Mouse (Mus musculus) bone marrow, adult 2 months (tissue): ENCODE data around the gene Epb41l5. TPM values are rescaled to one million over a fixed set of nuclear protein-coding genes. Genes with fewer than 3 reads are reported as not detected.

Source experiments
- H3K27ac ChIP-seq: fragments of 200-500 bp; 2 replicates; pipeline ENCODE4 v1.5.1; 2012; ENCODE audit warnings: low read depth, mild to moderate bottlenecking, control low read depth, inconsistent platforms, low read length; ENCODE audit not compliant: control insufficient read depth, poor library complexity, insufficient read depth
- H3K4me1 ChIP-seq: fragments of 200-500 bp; 2 replicates; pipeline ENCODE4 v1.6.1; 2011; ENCODE audit warnings: low read length; ENCODE audit not compliant: control insufficient read depth, insufficient read depth
- H3K4me3 ChIP-seq: fragments of 200-500 bp; replicated peaks from 2 replicates; pipeline ENCODE3; 2011; ENCODE audit warnings: mild to moderate bottlenecking, low read depth, low read length, control low read depth; ENCODE audit not compliant: control insufficient read depth
- CTCF ChIP-seq: fragments of 200-500 bp; IDR thresholded peaks from 2 replicates; pipeline ENCODE4 v1.5.1; 2011; ENCODE audit warnings: low read length, control low read depth; ENCODE audit not compliant: control insufficient read depth, insufficient read depth
- POLR2A ChIP-seq: fragments of 200-500 bp; IDR thresholded peaks from 2 replicates; pipeline ENCODE4 v1.6.1; 2011; ENCODE audit warnings: low read depth, mild to moderate bottlenecking, control low read depth, low read length, borderline replicate concordance; ENCODE audit not compliant: control insufficient read depth
- WGBS: fragments of 180-500 bp; shearing (Covaris S2); methylation state at CpG from one replicate; pipeline ENCODE4 v1.1.7; 2018; 5-methylcytosine and 5-hydroxymethylcytosine counted together
- polyA plus RNA-seq: library from polyadenylated mRNA; stranded (reverse); fragments of >200 nt; gene quantifications from 2 replicates; pipeline ENCODE4 v1.2.4, GENCODE M21; 2011; ENCODE audit warnings: low replicate concordance; ENCODE audit not compliant: missing spikeins, insufficient read depth, insufficient read length

The Epb41l5 gene
- polyA plus RNA-seq, 1 experiment: 2.4 TPM

- H3K4me1 ChIP-seq: no peaks in the 10 kb centered on the region; the same call in 1 of the 2 replicates
- H3K27ac ChIP-seq: no peak overlapping the region
- TF ChIP-seq POLR2A: no peak
- no peak for TF ChIP-seq CTCF
- WGBS: 63% methylated on average over 3 of the region's 3 CpGs
- H3K4me3 ChIP-seq: no peak overlapping the region
Observed at GRCm38 (mm10) chr1:119505951-119506350, 142.8 kb downstream of the Epb41l5 start.

GRCm38 (mm10) chr1:119504260-119505062 is 144.3 kb downstream of the Epb41l5 start, which contains the start of gene Ralb:
TSS of gene Ralb (minus strand) at chr1:119504794.
- TF ChIP-seq CTCF (no peak), POLR2A (peak; percentile 35; the same call in 1 of the 2 replicates)
- WGBS: 1% methylated on average over 57 of the region's 57 CpGs
- peak within 1 kb of the TSS; percentile 85 for H3K27ac ChIP-seq
- peaks cover 2% of the 10 kb centered on the region; the same call in 1 of the 2 replicates for H3K4me1 ChIP-seq
- H3K4me3 ChIP-seq: peak within 1 kb of the TSS; percentile 77

GRCm38 (mm10) chr1:119503808-119504207 is 145.0 kb downstream of the Epb41l5 start:
- WGBS: 28% methylated on average over 5 of the region's 5 CpGs
- no peak for TF ChIP-seq CTCF
- TF ChIP-seq POLR2A: no peak
- H3K4me3 ChIP-seq: peak overlapping the region; percentile 77
- H3K27ac ChIP-seq: peak overlapping the region; percentile 85; the same call in 1 of the 2 replicates
- peaks cover 4% of the 10 kb centered on the region for H3K4me1 ChIP-seq

- WGBS: 82% methylated on average over 3 of the region's 3 CpGs
- H3K4me1 ChIP-seq: peaks cover 6% of the 10 kb centered on the region
- TF ChIP-seq CTCF: no peak
- TF ChIP-seq POLR2A: no peak
- H3K4me3 ChIP-seq: no peak overlapping the region
- H3K27ac ChIP-seq: no peak overlapping the region
Observed at GRCm38 (mm10) chr1:119503181-119503580, 145.6 kb downstream of the Epb41l5 start.

GRCm38 (mm10) chr1:119502729-119503128 is 146.1 kb downstream of the Epb41l5 start:
- TF ChIP-seq POLR2A (no peak), CTCF (no peak)
- 22% methylated on average over 11 of the region's 11 CpGs for WGBS
- Histone ChIP-seq H3K4me1 (peaks cover 6% of the 10 kb centered on the region), H3K4me3 (no peak overlapping the region), H3K27ac (no peak overlapping the region)

GRCm38 (mm10) chr1:119501881-119502280 is 146.9 kb downstream of the Epb41l5 start:
- WGBS: 72% methylated on average over 8 of the region's 8 CpGs
- Histone ChIP-seq H3K27ac (no peak overlapping the region), H3K4me1 (peaks cover 8% of the 10 kb centered on the region), H3K4me3 (no peak overlapping the region)
- no peak for TF ChIP-seq POLR2A
- TF ChIP-seq CTCF: no peak

- H3K4me1 ChIP-seq: peaks cover 11% of the 10 kb centered on the region
- H3K27ac ChIP-seq: peak overlapping the region; percentile 59; the same call in 1 of the 2 replicates
- WGBS: 70% methylated on average over 10 of the region's 10 CpGs
- no peak overlapping the region for H3K4me3 ChIP-seq
- TF ChIP-seq CTCF (no peak), POLR2A (no peak)
Observed at GRCm38 (mm10) chr1:119499456-119499855, 149.3 kb downstream of the Epb41l5 start.

- H3K4me1 ChIP-seq: peaks cover 11% of the 10 kb centered on the region
- 48% methylated on average over 9 of the region's 9 CpGs for WGBS
- TF ChIP-seq POLR2A (no peak), CTCF (no peak)
- H3K27ac ChIP-seq: peak overlapping the region; percentile 59
- no peak overlapping the region for H3K4me3 ChIP-seq
Observed at GRCm38 (mm10) chr1:119498536-119499231, 150.1 kb downstream of the Epb41l5 start.
